Mouse (Mus musculus) G1E (cell line): ENCODE measurements around the gene Myh9.

Experiments used
- CTCF ChIP-seq: IDR thresholded peaks from 2 replicates; pipeline ENCODE4 v1.5.1; 2012; ENCODE audit warnings: low read depth, low read length, inconsistent platforms, mixed read lengths
- GATA1 ChIP-seq: IDR thresholded peaks from 2 replicates; pipeline ENCODE4 v1.6.1; 2012; ENCODE audit warnings: borderline replicate concordance, low read length, inconsistent platforms, mixed read lengths
- POLR2AphosphoS5 ChIP-seq: IDR thresholded peaks from 2 replicates; pipeline ENCODE4 v1.6.1; 2012; ENCODE audit warnings: low read depth, low read length, inconsistent platforms; ENCODE audit not compliant: insufficient replicate concordance
- TAL1 ChIP-seq: conservative IDR thresholded peaks from 2 replicates; pipeline ENCODE4 v1.6.1; 2012; ENCODE audit warnings: low read depth, low read length, inconsistent platforms, mixed read lengths

DNA sequence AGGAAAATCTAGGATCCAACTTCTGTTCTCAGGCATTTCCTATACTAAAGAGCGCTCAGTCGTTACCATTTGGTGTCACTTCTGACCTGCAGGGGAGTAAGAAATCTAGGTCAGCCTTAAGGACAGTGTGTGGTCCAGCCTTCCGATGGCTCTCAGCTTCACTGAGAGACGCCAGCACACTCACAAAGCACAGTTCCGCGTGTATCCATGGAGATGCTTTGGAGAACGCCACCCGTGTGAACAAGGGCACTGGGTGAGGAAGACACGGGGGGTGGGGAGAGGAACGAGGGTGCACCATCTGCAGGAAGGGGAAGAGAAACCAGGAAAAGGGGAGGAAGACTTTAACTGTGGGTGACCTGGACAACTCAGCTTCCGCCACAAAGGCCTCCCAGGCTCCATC, 89.5 kb downstream of the Myh9 start:
- TF ChIP-seq CTCF (no peak), GATA1 (no peak), POLR2AphosphoS5 (no peak), TAL1 (no peak)
